In the genomic region with DNA sequence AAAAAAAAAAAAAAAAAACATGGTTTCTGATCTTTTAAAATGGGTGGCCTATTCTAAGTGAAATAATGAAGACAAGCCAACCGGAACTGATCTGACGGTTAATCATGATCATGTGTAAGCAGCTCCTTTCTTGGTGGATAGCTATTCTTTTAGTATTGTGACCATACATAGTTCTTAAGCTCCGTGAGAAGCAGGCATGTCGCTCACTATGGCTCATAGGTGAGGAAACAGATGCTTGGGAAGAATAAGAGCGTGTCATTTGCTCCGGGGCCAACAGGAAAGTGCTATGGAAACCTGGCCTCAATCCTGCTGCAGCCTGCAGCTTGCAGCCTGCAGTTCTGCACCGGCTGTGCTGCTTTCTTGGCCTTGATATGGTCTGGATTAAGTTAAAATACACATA, we compare ENCODE assay signal across 11 mouse cellular contexts. TPM values are rescaled to one million over a fixed set of nuclear protein-coding genes. Genes with fewer than 3 reads are reported as not detected.
DNase-seq lines count a peak whose midpoint lies in the region; ATAC-seq and TF ChIP-seq lines count a peak whose summit lies in the region.
"Had no signal": no experiment of that assay in that cellular context is flagged by ENCODE, and none has a peak within 500 bp of the region (broad histone marks: within the 10 kb centered on the region; RNA-seq: fewer than 3 reads in every experiment).

No protein-coding gene starts in this region.

- no peaks in the 10 kb centered on the region for H3K9me3 ChIP-seq in hindbrain, embryonic 13.5 days
- no peaks in the 10 kb centered on the region for H3K9me3 ChIP-seq in hindbrain, embryonic 14.5 days (ENCODE audit: control insufficient read depth, low read length)
- H3K9me3 ChIP-seq in stomach, embryonic 16.5 days (replicated peaks; ENCODE audit: control insufficient read depth, low read length): no peaks in the 10 kb centered on the region
- no peaks in the 10 kb centered on the region for H3K9me3 ChIP-seq in stomach, postnatal 0 days (ENCODE audit: control insufficient read depth, low read length)
- H3K9me3 ChIP-seq in forebrain, embryonic 10.5 days: no peaks in the 10 kb centered on the region

- TF ChIP-seq CTCF in stomach, postnatal 0 days (IDR thresholded peaks at IDR 0.05; ENCODE audit: low read depth): no peak

- H3K4me3 ChIP-seq in hindbrain, embryonic 13.5 days: no peak overlapping the region
- no peak overlapping the region for H3K4me3 ChIP-seq in hindbrain, embryonic 14.5 days (replicated peaks; ENCODE audit: low read length)
- H3K4me3 ChIP-seq in stomach, embryonic 16.5 days (replicated peaks; ENCODE audit: low read length): no peak overlapping the region
- H3K4me3 ChIP-seq in stomach, postnatal 0 days (ENCODE audit: low read depth, low read length): no peak overlapping the region
- peak overlapping the region; percentile 16; the same call in 1 of the 2 replicates for H3K4me3 ChIP-seq in forebrain, embryonic 10.5 days
- H3K4me3 ChIP-seq: erythroblast, embryonic 14.5 days had no signal

- H3K27ac ChIP-seq in hindbrain, embryonic 13.5 days: no peak overlapping the region
- H3K27ac ChIP-seq in hindbrain, embryonic 14.5 days: no peak overlapping the region
- no peak overlapping the region for H3K27ac ChIP-seq in stomach, embryonic 16.5 days (ENCODE audit: low read length)
- no peak overlapping the region for H3K27ac ChIP-seq in stomach, postnatal 0 days (replicated peaks)
- H3K27ac ChIP-seq in forebrain, embryonic 10.5 days: peak overlapping the region; percentile 65

- 0 out of 2 replicates have a peak, but pooled peaks have one; percentile 40 for ATAC-seq in hindbrain, embryonic 13.5 days (ENCODE audit: low FRiP score)
- no peak; the same call in 1 of the 2 replicates for ATAC-seq in hindbrain, embryonic 14.5 days (ENCODE audit: low FRiP score)
- 0 out of 2 replicates have a peak, but pooled peaks have one; percentile 40 for ATAC-seq in stomach, embryonic 16.5 days (ENCODE audit: insufficient read depth, low FRiP score)
- no peak for ATAC-seq in stomach, postnatal 0 days (ENCODE audit: low FRiP score, low TSS enrichment)

- TF ChIP-seq EP300 in stomach, postnatal 0 days (optimal IDR thresholded peaks at IDR 0.05): no peak

- no peaks in the 10 kb centered on the region for H3K27me3 ChIP-seq in hindbrain, embryonic 13.5 days
- no peaks in the 10 kb centered on the region for H3K27me3 ChIP-seq in hindbrain, embryonic 14.5 days (ENCODE audit: control insufficient read depth, insufficient read depth, low read length)
- H3K27me3 ChIP-seq in stomach, embryonic 16.5 days (ENCODE audit: control insufficient read depth, insufficient read depth, low read length): no peaks in the 10 kb centered on the region
- H3K27me3 ChIP-seq in stomach, postnatal 0 days (ENCODE audit: control insufficient read depth, insufficient read depth, low read length): no peaks in the 10 kb centered on the region
- no peaks in the 10 kb centered on the region for H3K27me3 ChIP-seq in forebrain, embryonic 10.5 days (ENCODE audit: poor library complexity, severe bottlenecking)

- H3K36me3 ChIP-seq in hindbrain, embryonic 13.5 days: no peaks in the 10 kb centered on the region
- H3K36me3 ChIP-seq in hindbrain, embryonic 14.5 days (replicated peaks; ENCODE audit: control insufficient read depth, insufficient read depth): no peaks in the 10 kb centered on the region
- no peaks in the 10 kb centered on the region for H3K36me3 ChIP-seq in stomach, embryonic 16.5 days (ENCODE audit: control insufficient read depth, insufficient read depth, low read length)
- H3K36me3 ChIP-seq in stomach, postnatal 0 days (ENCODE audit: control insufficient read depth, insufficient read depth, low read length): no peaks in the 10 kb centered on the region
- no peaks in the 10 kb centered on the region for H3K36me3 ChIP-seq in forebrain, embryonic 10.5 days (replicated peaks)

- no peak overlapping the region for H3K4me2 ChIP-seq in hindbrain, embryonic 13.5 days
- no peak overlapping the region for H3K4me2 ChIP-seq in hindbrain, embryonic 14.5 days (replicated peaks)
- H3K4me2 ChIP-seq in stomach, embryonic 16.5 days (ENCODE audit: low read depth, low read length): no peak overlapping the region
- H3K4me2 ChIP-seq in stomach, postnatal 0 days (replicated peaks; ENCODE audit: low read depth): no peak overlapping the region

- WGBS in hindbrain, embryonic 13.5 days: 35% methylated on average over 7 of the region's 7 CpGs
- WGBS in hindbrain, embryonic 14.5 days: 31% methylated on average over 7 of the region's 7 CpGs
- WGBS in stomach, embryonic 16.5 days: 47% methylated on average over 7 of the region's 7 CpGs
- WGBS in stomach, postnatal 0 days: 29% methylated on average over 7 of the region's 7 CpGs
- WGBS in forebrain, embryonic 10.5 days: 28% methylated on average over 7 of the region's 7 CpGs

- H3K9ac ChIP-seq in hindbrain, embryonic 13.5 days: no peak overlapping the region
- H3K9ac ChIP-seq in hindbrain, embryonic 14.5 days: no peak overlapping the region
- no peak overlapping the region for H3K9ac ChIP-seq in stomach, embryonic 16.5 days (ENCODE audit: low read length)
- no peak overlapping the region for H3K9ac ChIP-seq in stomach, postnatal 0 days (ENCODE audit: low read length)

- H3K4me1 ChIP-seq in hindbrain, embryonic 13.5 days (replicated peaks): peaks cover 4% of the 10 kb centered on the region; the same call in 1 of the 2 replicates
- 0 out of 2 replicates have a peak, but pooled peaks cover 6% of the 10 kb centered on the region for H3K4me1 ChIP-seq in hindbrain, embryonic 14.5 days (replicated peaks; ENCODE audit: control insufficient read depth, insufficient read depth, low read length)
- peaks cover 20% of the 10 kb centered on the region for H3K4me1 ChIP-seq in stomach, embryonic 16.5 days (ENCODE audit: control insufficient read depth, insufficient read depth, low read length)
- no peaks in the 10 kb centered on the region for H3K4me1 ChIP-seq in stomach, postnatal 0 days (replicated peaks; ENCODE audit: control insufficient read depth, insufficient read depth)
- peaks cover 57% of the 10 kb centered on the region for H3K4me1 ChIP-seq in forebrain, embryonic 10.5 days

- DNase-seq in hindbrain, embryonic 14.5 days (ENCODE audit: low spot score): no peak
- no peak for DNase-seq in stomach, postnatal 0 days (ENCODE audit: low spot score)
- DNase-seq in forebrain, embryonic 10.5 days (ENCODE audit: extremely low spot score, low spot score): no peak
- DNase-seq in naive thymus-derived CD4-positive, alpha-beta T cell, adult 2 months (ENCODE audit: low read depth): peak; percentile 56
- no peak for DNase-seq in layer of hippocampus, adult 11-12 months (ENCODE audit: low spot score)
- no peak for DNase-seq in thymus, postnatal 0 days (ENCODE audit: low spot score)
- DNase-seq: adrenal gland, postnatal 25 days; lung, adult 18-20 months had no signal

RNA-seq across cellular contexts. Expression of gene Mbnl1, which starts 40.7 kb away (rescaled TPM):
- polyA plus RNA-seq in hindbrain, embryonic 13.5 days (2015; fragmentation: Nextera tagmentation; extraction: Ambion mirVana): 46.9 and 49.9 TPM in 2 replicates
- polyA plus RNA-seq in hindbrain, embryonic 14.5 days (2014; fragmentation: Nextera tagmentation; extraction: Ambion mirVana): 63.2 TPM in 2 replicates
- 101 and 106 TPM in 2 replicates for polyA plus RNA-seq in stomach, embryonic 16.5 days (2015; fragmentation: Nextera tagmentation; extraction: Ambion mirVana)
- polyA plus RNA-seq in stomach, postnatal 0 days (2015; fragmentation: Nextera tagmentation; extraction: Ambion mirVana): 56.0 and 59.7 TPM in 2 replicates
- polyA plus RNA-seq in forebrain, embryonic 10.5 days (2016; fragmentation: Nextera tagmentation; extraction: Ambion mirVana): 37.6 and 40.0 TPM in 2 replicates
- 224 and 235 TPM in 2 replicates for polyA plus RNA-seq in thymus, postnatal 0 days (2015; fragmentation: Nextera tagmentation; extraction: Ambion mirVana)

Comparison
In these comparisons a context has a peak if more than half of its experiments do, and no peak if none do; other contexts are left out.
1. ATAC-seq: peak in hindbrain, embryonic 13.5 days (single experiment) and stomach, embryonic 16.5 days (single experiment); none in hindbrain, embryonic 14.5 days (single experiment) and stomach, postnatal 0 days (single experiment).